Mouse (Mus musculus) mammary gland, adult 2 months (tissue): ENCODE measurements around the gene Pate2. TPM values are rescaled to one million over a fixed set of nuclear protein-coding genes. Genes with fewer than 3 reads are reported as not detected.

Experiments
- polyA plus RNA-seq: library from polyadenylated mRNA; depleted of rRNA; stranded (reverse); fragments of >200 nt; gene quantifications from 2 replicates; pipeline ENCODE4 v1.2.3, GENCODE M21; 2012; ENCODE audit warnings: low replicate concordance; rRNA removed

Pate2 gene
- polyA plus RNA-seq = 0.13 TPM in 1 of 2 replicates, not detected in the other

GRCm38 (mm10) chr9:35569571-35570534 is at the start of gene Pate2, which contains the start of gene Hyls1:
Pate2 (plus strand) TSS chr9:35570284.
Hyls1 (minus strand) TSS chr9:35570398.

GRCm38 (mm10) chr9:35558257-35559008 is 11.7 kb upstream of the Pate2 start, which contains the start of the genes Ddx25 and Pus3:
Ddx25 (minus strand) TSS chr9:35558528.
Pus3 (plus strand) TSS chr9:35558595.

GRCm38 (mm10) chr9:35611841-35612240 is 41.8 kb downstream of the Pate2 start, which contains the start of gene Pate4:
Pate4 (minus strand) TSS chr9:35611941.

GRCm38 (mm10) chr9:35648102-35648501 is 78.0 kb downstream of the Pate2 start, which contains the start of gene Pate3:
Pate3 (minus strand) TSS chr9:35648202.

GRCm38 (mm10) chr9:35687013-35687412 is 116.9 kb downstream of the Pate2 start, which contains the start of gene Pate1:
Pate1 (minus strand) TSS chr9:35687390.

Other genes with a start within 250 kb of the Pate2 start
- gene Cdon, start 149.2 kb upstream of the Pate2 start, polyA plus RNA-seq = 11.3 and 21.8 TPM in 2 replicates
- gene Gm1113, start 52.0 kb upstream of the Pate2 start, polyA plus RNA-seq = not detected in 2 replicates
- gene Ddx25, start 11.8 kb upstream of the Pate2 start, polyA plus RNA-seq = 0.05 and 0.07 TPM in 2 replicates
- gene Pus3, start 11.7 kb upstream of the Pate2 start, polyA plus RNA-seq = 1.2 and 3.8 TPM in 2 replicates
- 1.7 and 2.6 TPM in 2 replicates for gene Hyls1, start 114 bp downstream of the Pate2 start, polyA plus RNA-seq
- not detected in 2 replicates for gene Pate4, start 41.7 kb downstream of the Pate2 start, polyA plus RNA-seq
- not detected in 2 replicates for gene Pate3, start 77.9 kb downstream of the Pate2 start, polyA plus RNA-seq
- not detected in 2 replicates for gene Pate1, start 117.1 kb downstream of the Pate2 start, polyA plus RNA-seq
- not detected in 2 replicates for gene Gm17677, start 170.8 kb downstream of the Pate2 start, polyA plus RNA-seq
- gene Gm17727, start 207.8 kb downstream of the Pate2 start, polyA plus RNA-seq = not detected in 2 replicates
- gene Gm27235, start 219.8 kb downstream of the Pate2 start, polyA plus RNA-seq = not detected in 2 replicates
- not detected in 2 replicates for gene D730048I06Rik, start 219.8 kb downstream of the Pate2 start, polyA plus RNA-seq